Mouse (Mus musculus): ENCODE measurements around the gene Pxt1. TPM values are rescaled to one million over a fixed set of nuclear protein-coding genes. Genes with fewer than 3 reads are reported as not detected.

Gene Pxt1
- polyA plus RNA-seq, 1 experiment from 2014 or later: 0.92 TPM

- H3K9me3 ChIP-seq (ENCODE audit: control insufficient read depth, low read length): no peaks in the 10 kb centered on the region; the same call in 1 of the 2 replicates
- ATAC-seq (replicated peaks; ENCODE audit: low FRiP score) (no peak), DNase-seq (ENCODE audit: low spot score) (no peak)
- H3K4me3 ChIP-seq (ENCODE audit: low read depth, low read length): no peak overlapping the region
- H3K27ac ChIP-seq (ENCODE audit: low read depth, low read length): no peak overlapping the region
- peaks cover 9% of the 10 kb centered on the region for H3K4me1 ChIP-seq (replicated peaks; ENCODE audit: control insufficient read depth, insufficient read depth, low read length)
- 79% methylated on average over 10 of the region's 10 CpGs for WGBS
- no peaks in the 10 kb centered on the region for H3K27me3 ChIP-seq (replicated peaks; ENCODE audit: control insufficient read depth, insufficient read depth, low read length)
- H3K4me2 ChIP-seq: no peak overlapping the region
- H3K36me3 ChIP-seq (ENCODE audit: control insufficient read depth, insufficient read depth, low read length): no peaks in the 10 kb centered on the region
- H3K9ac ChIP-seq (ENCODE audit: low read depth, low read length): no peak overlapping the region
Measured at GRCm38 (mm10) chr17:28936622-28937345, 6.9 kb downstream of the Pxt1 start.

DNA sequence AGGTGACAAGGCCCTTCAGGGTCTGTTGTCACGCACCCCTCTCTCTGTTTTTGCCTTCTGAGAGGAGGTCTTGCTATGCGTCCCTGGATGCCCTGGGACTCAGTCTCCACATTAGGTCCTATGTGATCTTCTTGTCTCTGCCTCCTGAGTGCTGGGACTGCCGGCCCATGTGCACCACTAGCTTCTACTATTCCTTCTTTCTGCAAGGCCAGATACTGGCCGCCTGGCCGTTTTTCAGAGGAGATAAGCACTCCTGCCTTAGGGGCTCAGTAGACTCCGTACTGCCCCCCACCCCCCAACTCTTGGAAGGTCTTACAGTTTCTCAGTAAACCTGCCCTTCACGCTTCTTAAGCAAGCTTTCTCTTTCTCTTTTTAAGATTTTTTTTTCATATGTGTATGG is 7.5 kb downstream of the Pxt1 start:
- Histone ChIP-seq H3K4me2 (no peak overlapping the region), H3K27ac (ENCODE audit: low read depth, low read length) (peak overlapping the region; percentile 68; the same call in 1 of the 2 replicates), H3K27me3 (replicated peaks; ENCODE audit: control insufficient read depth, insufficient read depth, low read length) (no peaks in the 10 kb centered on the region), H3K4me1 (replicated peaks; ENCODE audit: control insufficient read depth, insufficient read depth, low read length) (peaks cover 15% of the 10 kb centered on the region), H3K36me3 (ENCODE audit: control insufficient read depth, insufficient read depth, low read length) (no peaks in the 10 kb centered on the region), H3K9me3 (ENCODE audit: control insufficient read depth, low read length) (no peaks in the 10 kb centered on the region; the same call in 1 of the 2 replicates), H3K4me3 (ENCODE audit: low read depth, low read length) (no peak overlapping the region), H3K9ac (ENCODE audit: low read depth, low read length) (0 out of 2 replicates have a peak overlapping the region, but pooled peaks have one; percentile 25)
- DNase-seq (ENCODE audit: low spot score) (no peak), ATAC-seq (replicated peaks; ENCODE audit: low FRiP score) (peak; percentile 68)
- WGBS: 51% methylated on average over 7 of the region's 7 CpGs

DNA sequence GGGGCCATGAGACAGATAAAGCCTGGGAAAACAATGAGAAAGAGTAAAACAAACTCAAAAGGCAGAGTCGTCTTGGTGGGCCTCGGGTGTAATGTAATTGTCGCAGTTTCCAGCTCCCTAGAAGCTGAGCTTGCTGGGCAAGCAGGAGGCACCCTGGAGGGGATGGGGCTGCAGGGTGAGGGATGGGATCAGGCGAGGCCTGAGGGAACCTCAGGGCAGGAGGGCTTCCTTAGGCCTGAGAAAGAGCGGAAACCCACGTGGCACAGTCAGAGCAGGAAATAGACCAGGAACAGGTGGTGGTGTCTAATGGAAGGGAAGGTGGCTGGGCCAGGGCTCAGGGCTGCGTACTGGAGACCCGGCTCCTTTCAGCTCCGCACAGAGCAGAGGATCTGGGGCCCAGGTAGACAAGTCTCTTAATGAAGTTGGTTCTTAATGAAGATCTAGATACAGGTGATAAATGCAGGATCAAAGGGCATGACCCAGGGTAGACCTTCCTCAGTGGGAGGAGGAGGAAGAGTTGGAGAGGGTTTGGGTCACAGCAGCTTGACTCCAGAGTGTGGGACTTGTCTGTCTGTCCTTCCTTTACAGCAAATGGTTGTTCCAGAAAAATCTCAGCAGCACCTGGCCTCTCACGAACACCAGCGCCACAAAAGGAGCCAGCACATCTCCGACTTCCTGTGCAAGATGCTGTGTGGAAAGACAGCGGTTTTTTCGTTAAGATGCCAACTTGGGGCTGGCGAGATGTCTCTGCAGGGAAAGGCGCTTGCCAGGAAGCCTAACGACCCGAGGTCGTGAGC is 9.3 kb downstream of the Pxt1 start:
- Histone ChIP-seq H3K9me3 (ENCODE audit: control insufficient read depth, low read length) (no peaks in the 10 kb centered on the region; the same call in 1 of the 2 replicates), H3K4me2 (no peak overlapping the region), H3K4me3 (ENCODE audit: low read depth, low read length) (no peak overlapping the region), H3K27ac (ENCODE audit: low read depth, low read length) (0 out of 2 replicates have a peak overlapping the region, but pooled peaks have one; percentile 0), H3K9ac (ENCODE audit: low read depth, low read length) (0 out of 2 replicates have a peak overlapping the region, but pooled peaks have one; percentile 43), H3K36me3 (ENCODE audit: control insufficient read depth, insufficient read depth, low read length) (no peaks in the 10 kb centered on the region), H3K27me3 (replicated peaks; ENCODE audit: control insufficient read depth, insufficient read depth, low read length) (no peaks in the 10 kb centered on the region), H3K4me1 (replicated peaks; ENCODE audit: control insufficient read depth, insufficient read depth, low read length) (peaks cover 26% of the 10 kb centered on the region)
- DNase-seq (ENCODE audit: low spot score) (no peak), ATAC-seq (replicated peaks; ENCODE audit: low FRiP score) (no peak)
- 74% methylated on average over 19 of the region's 19 CpGs for WGBS

GRCm38 (mm10) chr17:28932274-28932673 is 11.4 kb downstream of the Pxt1 start:
- DNase-seq (ENCODE audit: low spot score) (no peak), ATAC-seq (replicated peaks; ENCODE audit: low FRiP score) (no peak)
- peaks cover 26% of the 10 kb centered on the region for H3K4me1 ChIP-seq (replicated peaks; ENCODE audit: control insufficient read depth, insufficient read depth, low read length)
- H3K27me3 ChIP-seq (replicated peaks; ENCODE audit: control insufficient read depth, insufficient read depth, low read length): no peaks in the 10 kb centered on the region
- no peaks in the 10 kb centered on the region; the same call in 1 of the 2 replicates for H3K9me3 ChIP-seq (ENCODE audit: control insufficient read depth, low read length)
- H3K27ac ChIP-seq (ENCODE audit: low read depth, low read length): no peak overlapping the region
- H3K9ac ChIP-seq (ENCODE audit: low read depth, low read length): no peak overlapping the region
- H3K36me3 ChIP-seq (ENCODE audit: control insufficient read depth, insufficient read depth, low read length): no peaks in the 10 kb centered on the region
- H3K4me2 ChIP-seq: no peak overlapping the region
- WGBS: 83% methylated on average over 4 of the region's 4 CpGs
- no peak overlapping the region for H3K4me3 ChIP-seq (ENCODE audit: low read depth, low read length)

DNA sequence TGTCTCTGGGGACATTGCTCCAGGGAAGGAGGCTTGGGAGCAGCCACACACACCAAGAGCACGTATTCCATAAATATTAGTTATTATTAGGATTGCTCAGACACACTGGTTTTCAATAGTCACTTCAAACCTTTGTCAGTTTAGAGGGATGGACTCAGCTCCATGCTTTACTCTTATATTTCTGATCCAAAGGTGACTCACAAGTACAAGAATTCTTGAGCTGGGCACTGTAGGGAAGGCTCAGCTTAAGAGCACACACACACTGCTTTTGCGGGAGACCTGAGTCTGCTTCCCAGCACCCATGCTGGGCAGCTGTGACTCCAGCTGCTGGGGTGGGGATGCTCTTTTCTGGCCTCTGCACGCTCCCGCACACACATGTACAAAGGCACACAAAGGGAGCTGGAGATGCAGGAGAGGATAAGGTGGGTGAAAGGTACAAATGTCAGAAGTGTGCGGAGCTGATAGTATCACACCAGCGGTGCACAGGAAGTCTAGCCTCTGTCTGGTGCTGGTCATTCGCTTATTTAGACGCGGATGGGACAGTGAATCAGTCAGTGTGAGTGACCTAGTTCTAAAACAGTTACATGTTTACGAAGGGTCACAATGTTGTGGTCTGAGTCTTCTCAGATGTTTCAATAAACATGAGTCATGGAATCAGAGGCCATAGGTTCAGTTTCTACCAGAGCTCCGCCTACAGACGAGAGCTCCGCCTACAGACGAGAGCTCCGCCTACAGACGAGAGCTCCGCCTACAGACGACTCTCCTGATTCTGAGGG is 12.0 kb downstream of the Pxt1 start:
- H3K36me3 ChIP-seq (ENCODE audit: control insufficient read depth, insufficient read depth, low read length): no peaks in the 10 kb centered on the region
- peak overlapping the region; percentile 37; the same call in 1 of the 2 replicates for H3K9ac ChIP-seq (ENCODE audit: low read depth, low read length)
- DNase-seq (ENCODE audit: low spot score) (no peak), ATAC-seq (replicated peaks; ENCODE audit: low FRiP score) (no peak)
- no peak overlapping the region for H3K4me3 ChIP-seq (ENCODE audit: low read depth, low read length)
- 88% methylated on average over 18 of the region's 18 CpGs for WGBS
- peak overlapping the region; percentile 98 for H3K27ac ChIP-seq (ENCODE audit: low read depth, low read length)
- no peak overlapping the region for H3K4me2 ChIP-seq
- H3K27me3 ChIP-seq (replicated peaks; ENCODE audit: control insufficient read depth, insufficient read depth, low read length): no peaks in the 10 kb centered on the region
- H3K9me3 ChIP-seq (ENCODE audit: control insufficient read depth, low read length): no peaks in the 10 kb centered on the region
- peaks cover 29% of the 10 kb centered on the region for H3K4me1 ChIP-seq (replicated peaks; ENCODE audit: control insufficient read depth, insufficient read depth, low read length)

DNA sequence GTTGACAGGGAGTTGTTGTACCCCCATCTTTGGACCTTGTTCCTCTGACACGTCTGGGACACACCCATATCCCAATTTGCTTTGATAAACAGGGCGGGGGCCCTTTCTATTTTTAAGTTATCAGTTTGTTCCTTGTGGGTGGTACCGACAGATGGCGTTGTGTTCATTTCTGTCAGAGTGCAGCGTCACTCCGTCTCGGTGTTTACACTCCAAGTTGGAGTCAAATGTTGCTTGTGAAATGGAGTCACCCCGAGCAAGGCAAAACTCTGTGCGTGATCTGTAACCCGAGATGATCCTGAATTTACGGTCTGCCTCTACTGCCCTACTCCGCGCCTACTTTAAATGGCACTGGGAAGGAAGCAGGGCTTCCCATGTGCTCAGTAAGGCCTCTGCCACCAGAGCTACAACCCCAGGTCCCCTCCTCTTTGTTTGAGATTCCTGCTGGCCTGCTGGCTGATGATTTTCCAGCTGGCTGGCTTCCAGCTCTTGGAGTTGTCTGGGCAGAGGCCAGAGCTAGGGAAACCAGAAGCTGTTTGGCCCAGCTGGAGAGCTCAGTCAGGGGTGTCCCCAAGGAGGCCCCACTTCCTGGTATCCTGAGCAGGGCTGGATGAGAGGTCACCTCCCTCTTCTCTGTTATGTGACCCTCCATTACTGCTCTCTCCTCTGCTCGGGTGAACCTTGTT is 13.1 kb downstream of the Pxt1 start:
- H3K4me1 ChIP-seq (replicated peaks; ENCODE audit: control insufficient read depth, insufficient read depth, low read length): peaks cover 20% of the 10 kb centered on the region
- no peaks in the 10 kb centered on the region for H3K9me3 ChIP-seq (ENCODE audit: control insufficient read depth, low read length)
- H3K9ac ChIP-seq (ENCODE audit: low read depth, low read length): peak overlapping the region; percentile 77
- peak overlapping the region; percentile 23; the same call in 1 of the 2 replicates for H3K4me3 ChIP-seq (ENCODE audit: low read depth, low read length)
- 19% methylated on average over 14 of the region's 14 CpGs for WGBS
- DNase-seq (ENCODE audit: low spot score) (peak; percentile 73), ATAC-seq (replicated peaks; ENCODE audit: low FRiP score) (peak; percentile 83)
- H3K27ac ChIP-seq (ENCODE audit: low read depth, low read length): peak overlapping the region; percentile 98
- no peaks in the 10 kb centered on the region for H3K36me3 ChIP-seq (ENCODE audit: control insufficient read depth, insufficient read depth, low read length)
- peak overlapping the region; percentile 64 for H3K4me2 ChIP-seq
- H3K27me3 ChIP-seq (replicated peaks; ENCODE audit: control insufficient read depth, insufficient read depth, low read length): no peaks in the 10 kb centered on the region

DNA sequence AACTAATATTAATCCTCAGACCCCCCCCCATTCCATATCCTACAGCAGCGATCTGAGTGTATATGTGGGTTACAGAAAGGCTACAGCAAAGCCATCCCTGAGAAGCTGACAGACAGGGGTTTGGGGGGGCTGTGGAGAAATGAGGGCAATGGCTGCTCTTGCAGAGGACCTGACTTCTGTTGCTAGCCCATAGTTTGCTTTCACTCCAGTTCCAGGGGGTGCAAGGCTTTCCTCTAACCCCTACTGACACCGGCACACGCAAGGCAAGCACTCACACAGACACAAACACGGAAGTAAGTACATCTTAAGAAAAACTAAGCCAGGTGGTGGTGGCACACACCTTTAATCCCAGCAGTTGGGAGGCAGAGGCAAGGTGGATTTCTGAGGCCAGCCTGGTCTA is 14.3 kb downstream of the Pxt1 start:
- no peak for DNase-seq (ENCODE audit: low spot score)
- H3K4me1 ChIP-seq (replicated peaks; ENCODE audit: control insufficient read depth, insufficient read depth, low read length): peaks cover 20% of the 10 kb centered on the region
- 89% methylated on average over 4 of the region's 4 CpGs for WGBS
- H3K4me2 ChIP-seq: no peak overlapping the region
- H3K27ac ChIP-seq (ENCODE audit: low read depth, low read length): peak overlapping the region; percentile 98; the same call in 1 of the 2 replicates
- H3K9me3 ChIP-seq (ENCODE audit: control insufficient read depth, low read length): no peaks in the 10 kb centered on the region
- H3K4me3 ChIP-seq (ENCODE audit: low read depth, low read length): no peak overlapping the region
- peak overlapping the region; percentile 9; the same call in 1 of the 2 replicates for H3K9ac ChIP-seq (ENCODE audit: low read depth, low read length)
- no peak for ATAC-seq (replicated peaks; ENCODE audit: low FRiP score)
- H3K27me3 ChIP-seq (replicated peaks; ENCODE audit: control insufficient read depth, insufficient read depth, low read length): no peaks in the 10 kb centered on the region
- H3K36me3 ChIP-seq (ENCODE audit: control insufficient read depth, insufficient read depth, low read length): no peaks in the 10 kb centered on the region

DNA sequence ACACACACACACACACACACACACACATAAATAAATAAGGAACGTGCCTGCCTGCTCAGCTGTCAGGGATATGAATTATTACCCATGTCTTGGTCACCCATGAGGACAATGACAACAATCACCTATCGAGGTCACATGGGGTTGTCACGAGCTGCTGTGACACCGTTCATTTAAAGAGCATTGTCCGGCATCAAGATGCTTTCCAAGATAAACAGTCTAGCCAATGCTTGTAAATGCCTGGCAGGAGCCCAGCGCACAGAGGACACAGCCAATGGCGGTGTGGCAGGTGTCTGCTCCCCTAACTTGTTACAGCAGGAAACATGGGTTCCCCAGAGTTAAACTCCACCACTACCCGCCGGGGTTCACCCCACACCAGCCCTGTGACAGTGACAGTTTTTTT is 15.6 kb downstream of the Pxt1 start:
- Histone ChIP-seq H3K4me1 (replicated peaks; ENCODE audit: control insufficient read depth, insufficient read depth, low read length) (peaks cover 20% of the 10 kb centered on the region), H3K9ac (ENCODE audit: low read depth, low read length) (no peak overlapping the region), H3K4me3 (ENCODE audit: low read depth, low read length) (no peak overlapping the region), H3K4me2 (no peak overlapping the region), H3K27me3 (replicated peaks; ENCODE audit: control insufficient read depth, insufficient read depth, low read length) (no peaks in the 10 kb centered on the region), H3K36me3 (ENCODE audit: control insufficient read depth, insufficient read depth, low read length) (no peaks in the 10 kb centered on the region), H3K27ac (ENCODE audit: low read depth, low read length) (no peak overlapping the region), H3K9me3 (ENCODE audit: control insufficient read depth, low read length) (no peaks in the 10 kb centered on the region)
- WGBS: 86% methylated on average over 9 of the region's 9 CpGs
- ATAC-seq (replicated peaks; ENCODE audit: low FRiP score) (no peak), DNase-seq (ENCODE audit: low spot score) (no peak)

All from liver, embryonic 11.5 days (tissue).